Mouse (Mus musculus): ENCODE results near the gene Car14. TPM values are rescaled to one million over a fixed set of nuclear protein-coding genes. Genes with fewer than 3 reads are reported as not detected.
A peak's percentile ranks its signal among the peaks of the same experiment; 100 is the strongest.
"Not testable (repeated sequence)": the region's sequence is repeated elsewhere in the genome, so short reads cannot be mapped to it uniquely, and the experiment has no call there.

Gene Car14
- total RNA-seq, 2 experiments from 2014 or later, result 49.1 to 56.9 TPM

DNA sequence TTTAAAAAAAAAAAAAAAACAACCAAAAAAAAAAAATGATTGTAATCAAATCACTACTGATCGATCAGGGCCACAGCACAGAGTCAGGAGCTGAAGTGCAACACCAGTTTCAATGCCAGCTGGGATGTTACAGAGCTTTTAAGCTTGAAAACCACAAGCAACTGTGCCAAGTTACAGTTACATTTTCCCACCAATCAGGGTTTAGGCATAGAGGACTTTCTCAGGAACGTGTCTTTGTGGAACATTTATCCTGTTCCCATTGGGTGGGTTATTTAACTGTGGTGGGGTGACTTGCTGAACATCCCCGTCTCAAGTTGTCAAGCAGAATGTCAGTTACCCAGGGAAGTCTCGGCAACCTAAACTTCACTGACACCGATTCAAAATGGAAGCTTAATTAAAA is 20.6 kb upstream of the Car14 start:
- no peak for DNase-seq

DNA sequence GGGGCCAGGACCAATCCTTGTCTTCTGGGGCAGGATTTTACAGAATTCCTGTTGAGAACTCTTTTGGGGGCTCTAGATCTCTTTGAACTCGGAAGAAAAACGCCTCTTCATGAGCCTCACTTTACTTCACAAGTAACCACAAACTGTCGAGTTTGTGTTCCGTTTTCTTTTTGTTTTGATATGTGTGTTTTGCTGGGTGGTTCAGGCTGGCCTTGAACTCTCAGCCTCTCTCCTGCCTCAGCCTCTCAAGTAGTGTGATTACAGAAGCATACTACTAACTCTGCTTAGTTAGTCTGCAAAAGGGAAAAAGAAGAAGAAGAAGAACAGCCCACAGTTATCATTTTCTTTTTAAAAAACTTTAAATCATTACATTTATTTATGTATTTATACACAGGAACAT is 19.7 kb upstream of the Car14 start:
- no peak for DNase-seq

- DNase-seq, result not testable (repeated sequence)
Measured at GRCm38 (mm10) chr3:95923429-95923828, 18.9 kb upstream of the Car14 start.

GRCm38 (mm10) chr3:95920532-95920931 is 16.0 kb upstream of the Car14 start:
- not testable (repeated sequence) for DNase-seq

GRCm38 (mm10) chr3:95916760-95917159 is 12.3 kb upstream of the Car14 start:
- no peak for DNase-seq

DNA sequence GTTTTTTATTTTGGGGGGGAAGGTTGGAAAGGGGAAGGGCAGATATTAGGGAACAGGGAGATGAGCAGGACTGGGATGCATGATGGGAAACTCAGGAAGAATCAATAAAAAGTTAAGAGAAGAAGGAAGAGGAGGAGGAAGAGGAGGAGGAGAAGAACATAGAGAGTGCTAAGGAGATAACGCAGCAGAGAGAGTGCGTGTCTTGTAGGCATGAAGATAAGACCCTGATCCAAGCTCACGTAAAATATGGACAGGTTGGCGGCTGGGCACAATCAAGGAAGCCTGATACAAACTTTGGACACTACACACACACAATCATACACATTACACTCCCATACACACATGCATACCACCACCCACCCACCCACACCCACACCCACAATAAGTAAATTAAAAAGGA is 10.2 kb upstream of the Car14 start:
- DNase-seq, result no peak

DNA sequence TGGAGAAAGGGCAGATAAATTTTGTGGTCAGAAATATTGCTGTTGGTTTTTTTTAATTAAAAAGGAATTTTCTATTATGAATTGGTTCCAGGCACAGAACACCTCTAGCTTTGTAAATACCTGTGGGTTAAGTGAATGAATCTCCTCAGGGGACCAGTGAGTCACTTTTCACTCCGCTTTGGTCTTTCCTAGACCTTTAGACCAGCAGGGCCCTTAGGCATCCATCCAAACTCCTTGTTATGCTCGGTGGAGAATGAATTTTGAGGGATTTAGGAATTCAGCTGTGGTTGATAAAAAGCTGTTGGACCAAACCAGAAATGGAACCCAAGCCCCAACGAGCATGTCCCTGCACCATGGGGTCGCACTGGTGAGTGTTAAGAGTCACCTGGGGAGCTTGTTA is 3.1 kb upstream of the Car14 start:
- DNase-seq, result no peak

DNA sequence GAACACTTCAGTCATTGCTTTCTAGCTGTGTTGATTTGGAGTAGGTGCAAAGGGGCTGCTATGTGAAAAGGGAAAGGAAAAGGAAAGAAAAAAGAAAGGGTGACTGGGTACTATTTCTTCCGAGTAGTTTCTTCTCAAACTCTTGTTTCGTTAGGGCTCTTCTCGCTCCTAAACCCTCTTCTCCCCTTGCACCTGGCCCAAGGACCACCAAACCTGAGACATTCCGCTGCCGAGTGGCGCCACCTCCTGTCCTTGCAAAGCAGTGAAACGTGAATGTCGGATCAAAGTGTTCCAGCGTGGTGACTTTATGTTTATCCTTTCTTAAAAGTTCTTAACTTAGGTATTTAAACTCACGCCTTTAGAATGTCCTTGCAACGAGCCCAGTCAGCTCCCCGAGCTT is 2.4 kb upstream of the Car14 start:
- DNase-seq, result peak; percentile 47

GRCm38 (mm10) chr3:95905940-95906492 is 1.5 kb upstream of the Car14 start:
- DNase-seq, result no peak

- no peak for DNase-seq
Measured at GRCm38 (mm10) chr3:95905146-95905939, 852 bp upstream of the Car14 start.

GRCm38 (mm10) chr3:95903753-95904502 is 563 bp downstream of the Car14 start:
- DNase-seq, result no peak

GRCm38 (mm10) chr3:95902643-95903042 is 1.8 kb downstream of the Car14 start:
- no peak for DNase-seq

GRCm38 (mm10) chr3:95902373-95902625 is 2.2 kb downstream of the Car14 start:
- no peak for DNase-seq

DNA sequence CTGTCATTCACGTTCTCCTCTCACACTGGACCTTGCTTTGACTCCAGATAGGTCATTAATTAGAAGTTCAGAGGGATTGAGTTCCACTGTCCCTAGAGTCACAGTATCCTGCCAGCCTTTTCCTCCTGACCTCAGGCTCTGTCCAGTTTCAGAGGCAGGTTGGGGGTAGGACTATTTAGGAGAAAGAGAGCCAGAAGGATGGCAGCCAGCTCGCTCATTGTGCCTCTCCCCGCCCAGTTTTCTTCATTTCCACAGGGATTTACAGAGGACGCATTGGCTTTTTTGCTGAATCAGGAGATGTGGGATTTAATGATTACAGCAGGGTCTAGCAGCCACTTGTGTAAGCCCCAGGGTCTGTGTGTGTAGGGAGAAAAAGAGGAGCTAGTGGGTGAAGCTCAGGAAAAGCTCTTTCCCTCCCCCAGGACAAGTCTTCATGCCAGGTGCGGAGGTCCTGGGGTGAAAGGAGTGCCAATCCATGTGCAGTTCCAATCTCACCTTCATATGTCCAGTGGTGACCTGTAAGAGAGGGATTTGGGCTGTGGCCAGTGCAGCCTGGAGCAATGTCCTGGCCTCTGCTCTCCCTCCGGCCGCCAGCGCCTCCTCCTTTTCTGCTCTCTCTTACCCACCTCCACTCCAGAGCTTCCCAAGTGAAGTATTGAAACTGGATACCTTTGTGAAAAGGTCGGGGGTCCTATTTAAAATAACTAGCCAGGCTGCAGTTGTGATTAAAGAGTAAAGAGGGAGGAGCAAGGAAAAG is 2.7 kb downstream of the Car14 start:
- peak; percentile 36 for DNase-seq

GRCm38 (mm10) chr3:95899800-95900524 is 4.5 kb downstream of the Car14 start:
- DNase-seq, result no peak

DNA sequence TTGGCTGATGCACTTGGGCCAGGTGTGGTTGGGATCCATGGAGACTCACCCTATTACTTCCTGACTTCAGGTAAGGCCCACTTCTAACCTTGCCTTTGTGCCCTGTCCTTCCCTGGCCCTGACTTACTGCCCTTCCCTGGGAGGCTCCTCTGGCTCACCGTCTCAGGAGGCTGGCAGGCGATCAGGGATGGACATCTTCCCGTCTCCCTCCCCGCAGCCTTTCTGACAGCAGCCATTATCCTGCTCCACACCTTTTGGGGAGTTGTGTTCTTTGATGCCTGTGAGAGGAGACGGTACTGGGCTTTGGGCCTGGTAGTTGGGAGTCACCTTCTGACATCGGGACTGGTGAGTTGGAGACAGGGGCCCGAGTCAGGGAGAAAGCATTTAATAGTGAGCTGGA is 9.0 kb downstream of the Car14 start:
- DNase-seq, result not testable (repeated sequence)

DNA sequence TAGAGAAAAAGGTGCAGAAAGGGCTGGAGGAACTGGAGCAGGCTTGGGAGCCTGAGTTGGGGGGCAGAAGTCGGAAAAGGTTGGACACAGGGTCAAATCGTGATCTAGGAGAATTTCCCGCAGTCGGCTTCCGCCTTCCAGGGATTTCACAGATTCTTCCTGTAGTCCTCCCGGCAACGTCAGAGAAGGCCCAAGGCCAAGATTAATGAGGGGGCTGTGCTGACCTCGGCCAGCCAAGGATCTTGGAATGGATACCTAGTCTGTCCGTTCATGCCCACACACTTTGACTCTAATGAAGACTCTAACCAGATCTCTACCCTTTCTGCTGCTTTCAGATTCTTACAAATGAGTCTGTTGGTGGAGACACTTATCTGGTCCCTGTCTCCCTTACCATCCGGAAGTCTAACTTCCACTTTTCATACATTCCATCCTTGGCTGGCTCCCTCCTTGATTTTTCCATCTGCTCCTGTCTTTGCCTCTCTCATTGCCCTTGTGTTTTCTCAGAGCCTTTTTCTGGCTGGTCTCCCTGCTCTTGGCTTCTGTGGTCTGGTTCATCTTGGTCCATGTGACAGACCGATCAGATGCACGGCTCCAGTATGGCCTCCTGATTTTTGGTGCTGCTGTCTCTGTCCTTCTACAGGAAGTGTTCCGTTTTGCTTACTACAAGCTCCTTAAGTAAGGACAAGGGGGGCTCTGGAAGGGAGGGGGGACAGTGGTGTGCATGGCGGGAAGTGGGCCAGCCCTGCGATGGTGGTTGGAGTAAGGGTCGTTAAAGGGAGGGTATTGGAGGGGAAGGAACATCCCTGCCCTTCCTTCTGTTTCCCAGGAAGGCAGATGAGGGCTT is 10.0 kb downstream of the Car14 start:
- DNase-seq, result peak; percentile 45

- DNase-seq, result peak; percentile 90
Measured at GRCm38 (mm10) chr3:95893606-95894316, 10.7 kb downstream of the Car14 start, which contains the start of gene Aph1a. Gene Aph1a (plus strand): TSS chr3:95893969.

- DNase-seq, result no peak
Measured at GRCm38 (mm10) chr3:95893126-95893525, 11.4 kb downstream of the Car14 start.
